Mouse (Mus musculus) embryo, embryonic 9.5 days (tissue): ENCODE measurements around the gene Trappc12.
A peak's percentile ranks its signal among the peaks of the same experiment; 100 is the strongest.

ENCODE experiments used
- DNase-seq: peaks from one replicate; pipeline ENCODE4 v3.0.0-alpha.2; 2017; ENCODE audit errors: extremely low spot score

The Trappc12 gene

DNA sequence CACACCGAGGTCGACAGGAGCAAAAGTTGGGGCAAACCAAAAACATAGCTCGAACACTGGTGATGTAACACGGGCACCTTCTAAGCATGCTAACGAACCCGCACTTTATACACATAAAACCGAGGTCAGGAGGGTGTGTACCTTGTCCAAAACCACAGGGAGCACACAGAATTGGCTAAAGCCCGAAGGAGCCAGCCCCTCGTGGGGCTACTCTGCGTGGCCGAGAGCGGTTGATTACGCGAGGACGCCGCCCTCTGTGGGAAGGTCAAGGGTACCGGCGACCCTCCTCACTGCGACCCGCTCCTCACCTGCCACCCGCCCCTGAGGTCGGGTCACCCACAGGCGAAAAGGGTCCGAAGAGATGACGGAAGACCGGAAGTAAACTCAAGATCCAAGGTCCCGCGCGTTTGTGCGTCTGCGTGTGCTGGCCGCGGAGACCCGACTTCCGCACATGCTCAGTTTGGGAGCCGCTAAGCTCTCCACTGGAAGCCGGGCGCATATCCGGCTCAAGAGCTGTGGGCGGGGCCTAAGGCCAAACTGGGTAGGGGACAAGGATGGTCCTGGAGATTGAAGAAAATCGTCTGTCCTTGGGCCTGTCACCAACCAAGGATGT lies at the start of gene Trappc12:
Gene Trappc12, minus strand, starts transcription at position 452 of the 613 bp plus-strand sequence.
- peak; percentile 83 for DNase-seq

DNA sequence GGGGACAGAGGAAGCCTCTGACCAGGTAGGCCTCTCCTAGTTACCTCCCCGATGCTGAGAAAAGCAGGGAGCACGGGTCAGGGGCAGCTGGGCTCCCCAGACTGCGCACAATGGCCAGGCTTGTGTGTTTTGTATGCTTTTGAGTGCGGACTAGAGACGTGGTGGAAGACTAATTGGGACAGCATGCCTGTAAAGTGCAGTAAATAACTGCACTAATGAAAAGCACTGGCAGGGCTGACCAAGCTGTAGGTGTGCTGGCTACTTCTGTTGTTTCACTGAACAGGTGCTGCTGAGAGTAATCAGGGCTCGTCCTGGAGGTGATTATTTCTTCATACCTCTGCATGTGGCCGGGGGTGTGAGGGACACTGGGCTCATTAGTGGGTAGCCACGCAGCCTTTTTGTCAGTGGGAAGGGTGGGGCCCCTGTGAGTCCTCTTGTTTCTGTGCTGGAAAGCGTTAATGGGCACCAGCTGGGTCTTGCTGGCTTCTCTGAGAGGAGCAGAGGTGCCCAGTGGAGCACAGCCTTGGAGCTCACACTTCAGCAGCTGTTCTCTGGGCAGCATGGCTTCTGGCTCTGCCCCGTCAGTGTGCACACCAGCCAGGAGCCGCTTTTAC lies 49.6 kb upstream of the Trappc12 start:
- DNase-seq, result no peak

GRCm38 (mm10) chr12:28796881-28797420 lies 46.7 kb upstream of the Trappc12 start:
- DNase-seq, result no peak

DNA sequence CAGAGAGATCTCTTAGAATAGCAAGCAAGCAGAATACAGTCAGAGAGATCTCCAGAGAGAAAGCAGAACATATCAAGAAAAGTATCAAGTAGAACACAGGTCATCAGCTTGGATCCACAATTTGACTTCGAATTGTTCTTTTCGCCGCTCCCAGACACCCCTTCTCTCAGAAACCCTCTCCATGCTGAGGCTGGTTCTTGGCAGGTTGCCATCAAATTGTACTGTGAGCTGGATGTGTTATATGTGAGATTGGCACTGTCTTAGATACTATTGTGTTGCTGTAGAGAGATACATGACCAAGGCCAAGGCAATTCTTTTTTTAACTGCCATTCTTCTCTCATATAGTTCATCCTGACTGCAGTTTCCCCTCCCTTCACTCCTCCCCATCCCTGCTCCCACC lies 44.8 kb upstream of the Trappc12 start:
- DNase-seq, result no peak

- no peak for DNase-seq
Measured at GRCm38 (mm10) chr12:28793715-28794114, 43.4 kb upstream of the Trappc12 start.

DNA sequence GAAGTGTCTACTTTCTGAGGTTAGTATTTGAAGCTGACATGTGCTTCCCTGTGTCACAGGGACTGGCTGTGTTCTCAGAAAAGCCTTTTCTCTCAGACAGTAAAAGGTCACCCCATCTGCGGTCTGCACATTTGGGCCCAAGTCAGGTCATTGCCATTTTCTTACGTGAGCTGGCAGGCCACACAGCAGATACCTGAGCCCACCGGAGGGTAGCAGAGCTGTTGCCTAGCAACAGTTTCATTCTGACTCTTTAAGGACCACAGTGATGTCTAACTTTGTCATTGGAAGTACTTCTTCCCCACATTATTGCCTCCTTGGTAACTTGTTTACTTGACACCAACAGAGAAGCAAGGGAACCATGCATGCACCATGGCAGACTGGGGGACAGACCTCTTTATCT lies 42.3 kb upstream of the Trappc12 start:
- DNase-seq, result no peak

GRCm38 (mm10) chr12:28786310-28786709 lies 36.0 kb upstream of the Trappc12 start:
- DNase-seq, result no peak

- DNase-seq, result peak; percentile 45
Measured at GRCm38 (mm10) chr12:28785299-28785698, 35.0 kb upstream of the Trappc12 start.

GRCm38 (mm10) chr12:28784864-28785263 lies 34.6 kb upstream of the Trappc12 start:
- DNase-seq, result peak; percentile 46

DNA sequence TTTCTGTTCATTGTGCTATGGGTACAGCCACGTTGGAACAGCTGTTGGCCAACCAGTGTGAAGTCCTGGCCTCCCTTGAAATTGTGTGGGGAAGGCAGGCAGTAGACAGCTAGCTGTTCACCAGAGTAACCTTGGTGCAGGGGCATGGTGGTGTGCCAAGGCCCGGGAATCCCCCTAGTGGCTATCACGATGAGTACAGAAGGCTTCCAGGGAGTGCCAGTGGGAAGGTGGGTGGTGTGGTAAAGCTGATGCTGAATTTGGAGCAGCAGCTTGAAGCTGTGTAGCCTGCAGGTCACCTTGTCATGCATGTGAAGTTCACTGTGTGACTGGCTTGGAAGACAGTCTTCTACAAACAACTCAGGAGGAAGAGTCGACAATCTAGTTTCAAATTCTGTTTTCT lies 34.1 kb upstream of the Trappc12 start:
- DNase-seq, result no peak

DNA sequence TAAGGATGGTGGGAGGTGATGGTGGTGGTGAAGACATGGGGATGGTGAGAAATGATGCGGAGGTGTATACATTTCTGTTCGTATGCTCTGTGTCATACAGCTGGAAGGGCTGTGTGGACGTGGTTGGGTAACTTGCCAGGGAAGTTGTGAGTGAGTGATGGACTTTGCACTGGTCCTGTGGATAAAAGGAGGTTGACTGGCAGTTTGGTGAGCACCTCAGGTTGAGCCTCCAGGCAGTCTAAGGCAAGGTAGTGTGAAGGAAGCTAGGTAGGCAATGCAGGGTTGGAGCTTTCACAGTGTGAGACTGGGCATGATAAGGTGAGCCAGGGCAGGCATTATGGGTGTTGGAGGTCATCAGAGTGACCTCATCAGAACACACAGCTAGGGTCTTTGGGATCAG lies 32.4 kb upstream of the Trappc12 start:
- no peak for DNase-seq

- DNase-seq, result no peak
Measured at GRCm38 (mm10) chr12:28780180-28780579, 29.9 kb upstream of the Trappc12 start.

DNA sequence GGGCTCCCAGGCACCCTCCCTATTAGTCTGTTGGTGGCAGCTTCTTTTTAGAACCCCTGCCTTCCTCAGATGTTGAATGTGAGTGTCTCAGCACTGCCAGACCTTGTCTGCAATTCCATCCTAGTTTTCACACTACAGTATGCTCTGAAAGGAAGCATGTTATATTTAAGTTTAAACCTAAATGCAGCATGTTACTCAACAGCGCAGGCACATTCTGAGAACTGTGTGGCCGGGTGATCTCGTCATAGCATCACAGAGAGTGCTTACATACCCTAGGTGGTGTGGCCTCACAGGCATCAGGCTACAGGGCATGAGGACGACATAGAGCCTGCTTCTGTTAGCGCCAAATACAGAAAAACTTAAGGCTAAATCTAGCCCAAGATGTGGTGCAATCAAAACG lies 25.4 kb upstream of the Trappc12 start:
- no peak for DNase-seq

DNA sequence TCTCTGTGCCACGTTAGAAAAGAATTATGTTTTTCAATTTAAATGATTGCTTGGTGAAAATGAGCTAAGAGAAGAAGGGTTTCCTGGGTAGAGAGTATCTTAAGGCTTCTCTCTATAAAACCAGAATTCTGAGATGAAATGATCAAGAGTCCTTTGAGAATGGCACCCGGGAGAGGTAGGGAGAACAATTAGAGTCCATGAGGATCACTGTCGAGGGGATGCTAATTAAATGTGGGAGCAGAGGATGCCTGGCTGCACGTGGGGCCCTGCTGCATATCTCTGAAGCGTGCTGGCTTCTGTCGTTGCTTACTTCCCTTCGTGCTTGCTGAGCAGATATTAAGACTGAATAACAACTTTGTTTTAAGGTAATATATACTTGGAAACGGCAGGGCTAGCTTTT lies 24.8 kb upstream of the Trappc12 start:
- no peak for DNase-seq

GRCm38 (mm10) chr12:28773815-28774214 lies 23.5 kb upstream of the Trappc12 start:
- DNase-seq, result no peak

DNA sequence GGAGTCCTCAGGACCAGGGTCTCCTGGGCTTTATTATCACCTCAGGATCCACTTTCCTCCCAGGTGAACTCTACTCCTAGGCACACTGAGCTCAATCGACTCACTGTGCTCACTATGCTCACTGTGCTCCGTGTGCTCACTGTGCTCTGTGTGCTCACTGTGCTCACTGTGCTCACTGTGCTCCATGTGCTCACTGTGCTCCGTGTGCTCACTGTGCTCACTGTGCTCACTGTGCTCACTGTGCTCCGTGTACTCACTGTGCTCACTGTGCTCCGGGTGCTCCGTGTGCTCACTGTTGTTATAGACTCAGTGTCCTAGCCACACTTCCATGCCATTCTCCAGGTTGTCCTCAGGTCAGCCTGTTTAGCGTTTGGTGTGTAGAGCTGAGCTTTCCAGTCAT lies 19.7 kb upstream of the Trappc12 start:
- DNase-seq, result no peak

DNA sequence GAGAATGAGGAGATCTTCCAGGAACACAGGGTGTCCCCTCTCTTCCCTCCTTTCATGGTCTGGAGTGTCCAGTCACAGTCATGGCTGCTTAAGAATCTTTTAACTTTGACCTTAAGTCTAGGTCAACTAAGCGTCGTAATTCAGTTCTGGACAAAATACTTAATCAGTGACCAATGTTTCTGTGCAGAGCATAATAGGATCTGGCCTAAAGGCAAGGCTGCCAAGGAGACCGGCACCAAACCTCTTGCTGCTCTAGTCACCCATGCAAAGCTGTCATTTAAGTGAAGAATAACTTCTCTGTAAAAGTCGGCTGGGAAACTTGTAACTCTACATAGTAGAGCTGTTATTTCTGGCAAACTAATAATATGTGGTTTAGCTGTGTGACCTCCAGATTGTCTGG lies 5.7 kb upstream of the Trappc12 start:
- no peak for DNase-seq

DNA sequence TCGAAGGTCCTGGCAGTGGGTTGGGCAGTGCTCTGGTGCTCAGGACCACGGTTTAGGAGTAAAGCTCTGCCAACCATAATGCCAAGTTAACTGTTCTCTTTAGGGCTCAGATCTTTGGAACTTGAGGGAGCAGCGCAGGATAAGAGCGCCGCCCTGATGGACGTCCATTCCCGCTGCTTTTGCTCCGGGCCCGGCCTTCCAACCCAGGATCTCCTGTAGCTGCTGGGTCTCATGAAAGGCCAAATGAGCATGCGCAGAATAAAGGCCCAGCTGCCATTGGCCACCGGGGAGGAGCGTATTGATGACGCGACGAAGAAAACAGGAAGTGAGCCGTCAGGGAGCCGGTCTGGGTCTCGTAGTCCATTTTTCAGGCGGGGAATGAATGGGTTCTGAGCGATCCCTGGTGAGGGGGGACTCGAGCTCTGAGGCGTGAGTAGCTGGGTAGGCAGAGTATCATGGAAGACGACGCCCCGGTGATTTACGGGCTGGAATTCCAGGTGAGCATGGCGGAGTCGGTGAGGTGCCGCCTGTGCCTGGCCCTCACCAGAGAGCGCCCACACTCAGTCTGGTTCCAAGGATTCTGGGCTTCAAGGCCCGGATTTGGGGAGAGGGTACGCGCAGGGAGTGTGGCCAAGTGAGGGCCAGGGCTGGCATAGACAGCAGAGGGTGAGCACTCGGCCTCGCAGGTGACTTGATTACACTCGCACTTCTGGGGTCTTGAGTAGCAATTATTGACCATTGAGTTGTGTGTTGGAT lies 1.4 kb upstream of the Trappc12 start, which contains the start of gene Eipr1:
Gene Eipr1, plus strand, starts transcription at position 296 of the 756 bp plus-strand sequence.
- DNase-seq, result peak; percentile 90

DNA sequence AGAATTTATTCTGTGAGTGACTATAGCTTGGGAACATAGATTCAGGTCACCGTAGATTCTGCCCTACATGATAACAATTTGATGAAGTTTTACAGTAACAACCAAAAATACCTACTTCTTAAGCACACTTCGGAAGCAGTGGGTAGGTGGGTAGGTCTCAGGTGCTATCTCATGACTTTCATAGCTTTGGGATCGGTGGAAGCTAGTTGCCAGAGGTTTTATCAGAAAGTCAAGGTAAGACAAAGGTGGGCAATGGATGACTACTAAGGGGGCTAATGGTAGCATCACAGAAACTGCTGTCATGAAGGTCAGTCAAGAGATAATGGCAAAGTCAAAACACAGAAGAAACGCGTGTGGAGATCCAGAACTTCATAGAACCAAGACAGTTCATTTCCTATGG lies 604 bp upstream of the Trappc12 start:
- DNase-seq, result no peak

GRCm38 (mm10) chr12:28743328-28743727 lies 6.9 kb downstream of the Trappc12 start:
- DNase-seq, result no peak

DNA sequence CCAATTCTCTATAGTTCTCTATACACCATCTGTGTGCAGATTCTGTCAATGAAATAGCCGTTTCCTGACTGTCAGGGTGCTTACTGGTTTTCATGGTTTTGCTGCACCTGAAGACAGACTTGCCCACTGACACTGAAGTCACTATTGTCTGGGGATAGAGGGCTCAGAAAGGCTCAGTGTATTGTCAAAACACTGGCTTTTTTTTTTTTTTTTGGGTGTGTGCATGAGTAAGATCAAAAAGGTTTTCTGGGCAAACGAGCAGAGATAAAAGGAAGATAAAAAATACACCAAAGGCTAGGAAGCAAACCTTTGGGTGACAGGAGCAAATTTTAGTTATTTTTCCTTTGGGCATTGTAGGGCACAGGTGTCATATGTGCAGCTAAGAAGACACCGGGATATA lies 15.0 kb downstream of the Trappc12 start:
- no peak for DNase-seq

DNA sequence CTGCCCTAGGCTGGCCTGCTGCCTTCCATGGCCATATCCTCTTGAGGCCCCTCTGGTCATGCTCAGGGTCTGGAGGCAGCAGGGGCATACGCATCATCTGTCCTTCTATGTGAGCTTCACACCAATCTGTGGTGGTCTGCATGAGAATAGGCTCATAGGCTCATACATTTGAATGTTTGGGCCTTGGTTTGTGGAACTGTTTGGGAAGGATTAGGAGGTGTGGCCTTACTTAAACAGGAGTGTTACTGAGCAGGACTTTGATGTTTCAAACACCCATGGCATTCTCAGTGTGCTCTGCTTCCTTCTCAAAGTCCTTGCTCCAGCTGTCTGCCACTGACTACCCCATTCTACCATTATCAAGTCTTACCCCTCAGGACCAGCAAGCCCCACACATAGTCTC lies 16.0 kb downstream of the Trappc12 start:
- DNase-seq, result no peak
